Mouse (Mus musculus): ENCODE measurements around the gene Nrip3. TPM values are rescaled to one million over a fixed set of nuclear protein-coding genes. Genes with fewer than 3 reads are reported as not detected.

The Nrip3 gene
- total and polyA plus RNA-seq, 3 experiments, result 0.04 TPM; not detected in 2

DNA sequence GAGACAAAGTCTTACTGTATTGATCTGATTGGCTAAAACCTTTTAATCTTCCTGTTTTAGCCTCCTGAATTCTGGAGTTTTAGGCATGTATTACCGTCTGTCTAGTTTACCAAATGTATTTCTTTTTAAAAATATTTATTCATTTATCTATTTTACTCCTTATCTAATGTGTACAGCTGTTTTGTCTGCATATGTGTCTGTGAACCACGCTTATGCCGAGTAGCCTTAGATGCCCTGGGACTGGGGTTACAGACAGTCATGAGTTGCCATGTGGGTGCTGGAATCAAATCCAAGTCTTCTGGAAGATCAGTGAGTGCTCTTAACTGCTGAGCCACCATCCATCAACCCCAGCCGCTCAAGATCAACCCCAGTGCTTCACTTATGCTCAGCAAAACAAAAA lies 36.8 kb upstream of the Nrip3 start:
- TF ChIP-seq GABPA (IDR thresholded peaks at IDR 0.05; ENCODE audit: insufficient replicate concordance, low read depth, low read length), result no peak
- no peak for TF ChIP-seq CHD1 (IDR thresholded peaks at IDR 0.05; ENCODE audit: low read depth, low read length)
- no peak for TF ChIP-seq IRF4 (IDR thresholded peaks at IDR 0.05; ENCODE audit: low read depth, low read length)
- TF ChIP-seq PAX5 (IDR thresholded peaks at IDR 0.05; ENCODE audit: low read length), result no peak
- TF ChIP-seq MXI1 (IDR thresholded peaks at IDR 0.05; ENCODE audit: low read depth, low read length), result no peak
- TF ChIP-seq E2F4 (IDR thresholded peaks at IDR 0.05; ENCODE audit: insufficient replicate concordance, low read depth, low read length), result no peak
- no peak for TF ChIP-seq MYC (IDR thresholded peaks at IDR 0.05; ENCODE audit: low read depth, low read length)
- no peak for TF ChIP-seq NELFE (IDR thresholded peaks at IDR 0.05; ENCODE audit: low read depth, low read length)
- TF ChIP-seq HCFC1 (IDR thresholded peaks at IDR 0.05; ENCODE audit: low read depth, low read length), result no peak
- no peak for TF ChIP-seq USF1 (IDR thresholded peaks at IDR 0.05; ENCODE audit: low read depth, low read length)
- TF ChIP-seq POLR2AphosphoS2 (IDR thresholded peaks at IDR 0.05; ENCODE audit: low read depth, low read length), result no peak
- no peak for TF ChIP-seq ELF1 (IDR thresholded peaks at IDR 0.05; ENCODE audit: low read depth, low read length)
- no peak for TF ChIP-seq POLR2A (IDR thresholded peaks at IDR 0.05; ENCODE audit: low read depth, low read length)
- Histone ChIP-seq H3K27ac (ENCODE audit: insufficient read depth, low read depth) (no peak overlapping the region), H3K79me2 (replicated peaks; ENCODE audit: control insufficient read depth, extremely low read depth, insufficient read depth, poor library complexity, severe bottlenecking) (no peaks in the 10 kb centered on the region), H3K4me1 (ENCODE audit: control insufficient read depth in 1 of 2, insufficient read depth in 2 of 2) (peaks cover 0 to under 1% of the 10 kb centered on the region in 2 experiments; a peak in 2 of 4 replicates), H3K4me3 (replicated peaks in 1 of 3; ENCODE audit: low read depth in 2 of 3, low read length in 2 of 3, poor library complexity in 1 of 3) (no peak overlapping the region), H3K4me2 (ENCODE audit: insufficient read depth, low read depth, poor library complexity, severe bottlenecking) (no peak overlapping the region), H3K36me3 (replicated peaks in 1 of 2; ENCODE audit: control insufficient read depth in 1 of 2, insufficient read depth in 1 of 2, low read length in 1 of 2) (no peaks in the 10 kb centered on the region), H3K27me3 (replicated peaks) (no peaks in the 10 kb centered on the region), H3K9ac (ENCODE audit: insufficient read depth, low read depth) (no peak overlapping the region), H3K9me3 (replicated peaks; ENCODE audit: low read length) (no peaks in the 10 kb centered on the region)
- dilution Hi-C loops (cut with MboI; ENCODE audit: extremely low pct_ligation_motif_present, extremely low pct_unique_long_range_greater_than_20kb, low sequenced_read_pairs) (no loop called here), in situ Hi-C loops (cut with MboI; ENCODE audit: low pct_ligation_motif_present, low pct_unique_long_range_greater_than_20kb, low sequenced_read_pairs) (no loop called here)
- DNase-seq (ENCODE audit: extremely low read depth), result no peak

DNA sequence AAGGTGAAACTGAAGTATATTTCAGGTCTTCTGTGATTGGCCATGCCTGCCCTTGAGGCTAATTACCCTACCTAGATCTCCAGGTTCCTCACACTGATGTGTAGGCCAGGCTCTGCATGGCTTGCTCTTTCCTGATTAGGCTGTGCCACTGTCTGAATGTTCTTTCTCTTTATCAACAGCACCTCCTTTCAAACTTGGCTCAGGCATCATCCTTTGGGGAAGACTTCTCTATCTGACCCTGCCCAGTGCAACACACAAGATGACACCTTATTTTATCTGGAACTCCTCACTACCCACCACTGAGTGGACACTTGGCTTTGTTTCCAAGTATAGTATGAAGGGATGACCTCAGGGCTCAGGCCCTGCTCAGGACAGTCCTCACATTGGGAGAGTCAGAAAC lies 36.1 kb upstream of the Nrip3 start:
- Histone ChIP-seq H3K9me3 (replicated peaks; ENCODE audit: low read length) (no peaks in the 10 kb centered on the region), H3K4me2 (ENCODE audit: insufficient read depth, low read depth, poor library complexity, severe bottlenecking) (no peak overlapping the region), H3K27me3 (replicated peaks) (no peaks in the 10 kb centered on the region), H3K4me1 (ENCODE audit: control insufficient read depth in 1 of 2, insufficient read depth in 2 of 2) (no peaks in the 10 kb centered on the region), H3K27ac (ENCODE audit: insufficient read depth, low read depth) (no peak overlapping the region), H3K79me2 (replicated peaks; ENCODE audit: control insufficient read depth, extremely low read depth, insufficient read depth, poor library complexity, severe bottlenecking) (no peaks in the 10 kb centered on the region), H3K9ac (ENCODE audit: insufficient read depth, low read depth) (no peak overlapping the region), H3K36me3 (replicated peaks in 1 of 2; ENCODE audit: control insufficient read depth in 1 of 2, insufficient read depth in 1 of 2, low read length in 1 of 2) (no peaks in the 10 kb centered on the region), H3K4me3 (replicated peaks in 1 of 3; ENCODE audit: low read depth in 2 of 3, low read length in 2 of 3, poor library complexity in 1 of 3) (no peak overlapping the region)
- DNase-seq (ENCODE audit: extremely low read depth), result no peak
- dilution Hi-C loops (cut with MboI; ENCODE audit: extremely low pct_ligation_motif_present, extremely low pct_unique_long_range_greater_than_20kb, low sequenced_read_pairs) (no loop called here), in situ Hi-C loops (cut with MboI; ENCODE audit: low pct_ligation_motif_present, low pct_unique_long_range_greater_than_20kb, low sequenced_read_pairs) (no loop called here)
- TF ChIP-seq CHD2 (IDR thresholded peaks at IDR 0.05; ENCODE audit: low read length) (no peak), NRF1 (IDR thresholded peaks at IDR 0.05; ENCODE audit: low read depth, low read length) (no peak), SIN3A (IDR thresholded peaks at IDR 0.05; ENCODE audit: low read length) (no peak), ZNF384 (IDR thresholded peaks at IDR 0.05; ENCODE audit: low read depth, low read length) (no peak), MAFK (IDR thresholded peaks at IDR 0.05; ENCODE audit: insufficient replicate concordance, low read length) (no peak), EP300 (IDR thresholded peaks at IDR 0.05; ENCODE audit: low read length) (no peak), SMC3 (IDR thresholded peaks at IDR 0.05; ENCODE audit: low read depth, low read length) (no peak), CHD1 (IDR thresholded peaks at IDR 0.05; ENCODE audit: low read depth, low read length) (no peak), HCFC1 (IDR thresholded peaks at IDR 0.05; ENCODE audit: low read depth, low read length) (no peak), KAT2A (IDR thresholded peaks at IDR 0.05; ENCODE audit: insufficient replicate concordance, low read length) (no peak), MEF2A (IDR thresholded peaks at IDR 0.05; ENCODE audit: borderline replicate concordance, low read depth, low read length) (no peak), PAX5 (IDR thresholded peaks at IDR 0.05; ENCODE audit: low read length) (no peak), BHLHE40 (IDR thresholded peaks at IDR 0.05; ENCODE audit: low read depth, low read length) (no peak), JUND (conservative IDR thresholded peaks at IDR 0.05; ENCODE audit: low read depth, low read length) (no peak), MYC (IDR thresholded peaks at IDR 0.05; ENCODE audit: low read depth, low read length) (no peak), MXI1 (IDR thresholded peaks at IDR 0.05; ENCODE audit: low read depth, low read length) (no peak), ETS1 (conservative IDR thresholded peaks at IDR 0.05; ENCODE audit: low read depth, low read length) (no peak)
